Mouse (Mus musculus) embryonic facial prominence, embryonic 14.5 days (tissue): ENCODE data around the gene Pdzrn4. TPM values are rescaled to one million over a fixed set of nuclear protein-coding genes. Genes with fewer than 3 reads are reported as not detected.
A peak's percentile ranks its signal among the peaks of the same experiment; 100 is the strongest.

Experiments
- ATAC-seq: fragments of 200-750 bp; cut with Nextera tagmentation; 2 replicates; pipeline ENCODE4 v1.8.0; 2017; ENCODE audit warnings: low read depth, moderate number of reproducible peaks, moderate TSS enrichment
- DNase-seq: peaks from one replicate; pipeline ENCODE4 v3.0.0-alpha.2; 2015; ENCODE audit warnings: low spot score
- H3K27ac ChIP-seq: fragments of 300-500 bp; sonication (generic); replicated peaks from 2 replicates; pipeline ENCODE4 v1.5.1; 2014; ENCODE audit warnings: low read depth, mild to moderate bottlenecking, low read length, moderate library complexity
- H3K27me3 ChIP-seq: fragments of 300-500 bp; sonication (generic); replicated peaks from 2 replicates; pipeline ENCODE4 v1.6.1; 2014; ENCODE audit warnings: low read length; ENCODE audit not compliant: control insufficient read depth, insufficient read depth
- H3K36me3 ChIP-seq: fragments of 300-500 bp; sonication (generic); 2 replicates; pipeline ENCODE4 v1.6.1; 2014; ENCODE audit warnings: low read length, mixed read lengths; ENCODE audit not compliant: control insufficient read depth, insufficient read depth
- H3K4me1 ChIP-seq: fragments of 300-500 bp; sonication (generic); 2 replicates; pipeline ENCODE4 v1.6.1; 2014; ENCODE audit warnings: antibody characterized with exemption, low read length; ENCODE audit not compliant: control insufficient read depth, insufficient read depth
- H3K4me2 ChIP-seq: fragments of 300-500 bp; sonication (generic); 2 replicates; pipeline ENCODE4 v1.6.1; 2014; ENCODE audit warnings: low read depth, mild to moderate bottlenecking, low read length, moderate library complexity, mixed read lengths
- H3K4me3 ChIP-seq: fragments of 300-500 bp; sonication (generic); 2 replicates; pipeline ENCODE4 v1.5.1; 2014; ENCODE audit warnings: low read depth, mild to moderate bottlenecking, low read length
- H3K9ac ChIP-seq: fragments of 300-500 bp; sonication (generic); 2 replicates; pipeline ENCODE4 v1.6.1; 2014; ENCODE audit warnings: low read depth, mild to moderate bottlenecking, low read length, moderate library complexity, mixed read lengths
- H3K9me3 ChIP-seq: fragments of 300-500 bp; sonication (generic); 2 replicates; pipeline ENCODE4 v1.6.1; 2016; ENCODE audit warnings: low read length; ENCODE audit not compliant: control insufficient read depth
- WGBS: fragments of 180-500 bp; shearing (Covaris S2); extraction: QIAGEN DNeasy Blood & Tissue Kit; methylation state at CpG from one replicate; pipeline ENCODE4 v1.1.7; 2014; 5-methylcytosine and 5-hydroxymethylcytosine counted together
- polyA plus RNA-seq: library from polyadenylated mRNA; unstranded; fragments of >200 nt; fragmentation: Nextera tagmentation; extraction: Ambion mirVana; gene quantifications from 2 replicates; pipeline ENCODE4 v1.2.1, GENCODE M21; 2014

Pdzrn4 gene
- polyA plus RNA-seq, 1 experiment from 2014 or later: 4.3 TPM

- WGBS: 29% methylated on average over 5 of the region's 5 CpGs
- ATAC-seq: no peak
These were observed 2.6 kb downstream of the Pdzrn4 start for GRCm38 (mm10) chr15:92399278-92399677.

GRCm38 (mm10) chr15:92401554-92401953, 4.9 kb downstream of the Pdzrn4 start:
- no peak overlapping the region for H3K4me2 ChIP-seq
- H3K9ac ChIP-seq: no peak overlapping the region
- WGBS: 58% methylated on average over 6 of the region's 6 CpGs
- peaks cover 12% of the 10 kb centered on the region for H3K27me3 ChIP-seq
- ATAC-seq: no peak
- no peaks in the 10 kb centered on the region for H3K36me3 ChIP-seq
- H3K4me1 ChIP-seq: peaks cover 13% of the 10 kb centered on the region; the same call in 1 of the 2 replicates
- no peak overlapping the region for H3K4me3 ChIP-seq
- H3K9me3 ChIP-seq: no peaks in the 10 kb centered on the region
- no peak overlapping the region for H3K27ac ChIP-seq
- no peak for DNase-seq

More at GRCm38 (mm10) chr15:92399278-92399677, 2.6 kb downstream of the Pdzrn4 start:
- no peak overlapping the region for H3K9ac ChIP-seq
- peak; percentile 72 for DNase-seq
- H3K4me1 ChIP-seq: peaks cover 13% of the 10 kb centered on the region; the same call in 1 of the 2 replicates
- H3K27me3 ChIP-seq: peaks cover 24% of the 10 kb centered on the region
- no peak overlapping the region for H3K4me3 ChIP-seq
- no peaks in the 10 kb centered on the region for H3K36me3 ChIP-seq
- no peaks in the 10 kb centered on the region for H3K9me3 ChIP-seq
- no peak overlapping the region; the same call in 1 of the 2 replicates for H3K27ac ChIP-seq
- peak overlapping the region; percentile 7; the same call in 1 of the 2 replicates for H3K4me2 ChIP-seq

- no peak overlapping the region for H3K27ac ChIP-seq
- no peak for ATAC-seq
- H3K9me3 ChIP-seq: no peaks in the 10 kb centered on the region
- peaks cover 6% of the 10 kb centered on the region; the same call in 1 of the 2 replicates for H3K4me1 ChIP-seq
- H3K36me3 ChIP-seq: no peaks in the 10 kb centered on the region
- no peak overlapping the region for H3K4me3 ChIP-seq
- no peak for DNase-seq
- no peaks in the 10 kb centered on the region for H3K27me3 ChIP-seq
- H3K4me2 ChIP-seq: no peak overlapping the region
- H3K9ac ChIP-seq: no peak overlapping the region
- 29% methylated on average over 4 of the region's 4 CpGs for WGBS
These were observed 18.6 kb downstream of the Pdzrn4 start for GRCm38 (mm10) chr15:92415323-92415722.

GRCm38 (mm10) chr15:92416141-92416540, 19.5 kb downstream of the Pdzrn4 start:
- Histone ChIP-seq H3K9me3 (no peaks in the 10 kb centered on the region), H3K4me2 (no peak overlapping the region), H3K9ac (no peak overlapping the region), H3K4me1 (peaks cover 6% of the 10 kb centered on the region; the same call in 1 of the 2 replicates), H3K27ac (no peak overlapping the region), H3K27me3 (no peaks in the 10 kb centered on the region), H3K36me3 (no peaks in the 10 kb centered on the region), H3K4me3 (no peak overlapping the region)
- DNase-seq (no peak), ATAC-seq (no peak)
- 77% methylated on average over 6 of the region's 6 CpGs for WGBS

GRCm38 (mm10) chr15:92416658-92417057, 20.0 kb downstream of the Pdzrn4 start:
- no peaks in the 10 kb centered on the region for H3K9me3 ChIP-seq
- H3K27me3 ChIP-seq: no peaks in the 10 kb centered on the region
- peaks cover 6% of the 10 kb centered on the region; the same call in 1 of the 2 replicates for H3K4me1 ChIP-seq
- H3K27ac ChIP-seq: no peak overlapping the region
- H3K4me3 ChIP-seq: no peak overlapping the region
- no peaks in the 10 kb centered on the region for H3K36me3 ChIP-seq
- DNase-seq: peak; percentile 29
- WGBS: 35% methylated on average over 7 of the region's 7 CpGs
- ATAC-seq: no peak
- H3K4me2 ChIP-seq: no peak overlapping the region
- H3K9ac ChIP-seq: no peak overlapping the region

- DNase-seq (peak; percentile 29), ATAC-seq (no peak)
- Histone ChIP-seq H3K27ac (no peak overlapping the region), H3K4me3 (no peak overlapping the region), H3K9me3 (no peaks in the 10 kb centered on the region), H3K36me3 (no peaks in the 10 kb centered on the region), H3K4me2 (no peak overlapping the region), H3K9ac (no peak overlapping the region), H3K4me1 (peaks cover 6% of the 10 kb centered on the region; the same call in 1 of the 2 replicates), H3K27me3 (no peaks in the 10 kb centered on the region)
- 21% methylated on average over 3 of the region's 3 CpGs for WGBS
These were observed 20.4 kb downstream of the Pdzrn4 start for GRCm38 (mm10) chr15:92417120-92417519.

GRCm38 (mm10) chr15:92434605-92435004, 37.9 kb downstream of the Pdzrn4 start:
- ATAC-seq (no peak), DNase-seq (peak; percentile 57)
- Histone ChIP-seq H3K9ac (no peak overlapping the region), H3K4me1 (no peaks in the 10 kb centered on the region), H3K4me3 (no peak overlapping the region), H3K36me3 (no peaks in the 10 kb centered on the region), H3K9me3 (no peaks in the 10 kb centered on the region), H3K27ac (no peak overlapping the region), H3K4me2 (no peak overlapping the region), H3K27me3 (no peaks in the 10 kb centered on the region)
- 6% methylated on average over 6 of the region's 6 CpGs for WGBS

GRCm38 (mm10) chr15:92435306-92435705, 38.6 kb downstream of the Pdzrn4 start:
- Histone ChIP-seq H3K27ac (no peak overlapping the region), H3K9ac (no peak overlapping the region), H3K4me1 (no peaks in the 10 kb centered on the region), H3K9me3 (no peaks in the 10 kb centered on the region), H3K4me3 (no peak overlapping the region), H3K4me2 (no peak overlapping the region), H3K27me3 (no peaks in the 10 kb centered on the region), H3K36me3 (no peaks in the 10 kb centered on the region)
- DNase-seq: no peak
- no peak for ATAC-seq
- 44% methylated on average over 4 of the region's 4 CpGs for WGBS

- no peaks in the 10 kb centered on the region for H3K4me1 ChIP-seq
- 63% methylated on average over 19 of the region's 19 CpGs for WGBS
- no peak overlapping the region for H3K4me2 ChIP-seq
- no peaks in the 10 kb centered on the region; the same call in 1 of the 2 replicates for H3K27me3 ChIP-seq
- no peaks in the 10 kb centered on the region for H3K9me3 ChIP-seq
- DNase-seq (no peak), ATAC-seq (no peak)
- no peak overlapping the region for H3K9ac ChIP-seq
- H3K36me3 ChIP-seq: no peaks in the 10 kb centered on the region
- no peak overlapping the region for H3K27ac ChIP-seq
- no peak overlapping the region for H3K4me3 ChIP-seq
These were observed 45.0 kb downstream of the Pdzrn4 start for GRCm38 (mm10) chr15:92441630-92442180.
